Mouse (Mus musculus) thymus, postnatal 4 days (tissue): Measurements from ENCODE around the gene Hsbp1.
"Not testable (repeated sequence)": the region's sequence is repeated elsewhere in the genome, so short reads cannot be mapped to it uniquely, and the experiment has no call there.

Experiments used
- DNase-seq: peaks from one replicate; pipeline ENCODE4 v3.0.0; 2021

Hsbp1 gene

DNA sequence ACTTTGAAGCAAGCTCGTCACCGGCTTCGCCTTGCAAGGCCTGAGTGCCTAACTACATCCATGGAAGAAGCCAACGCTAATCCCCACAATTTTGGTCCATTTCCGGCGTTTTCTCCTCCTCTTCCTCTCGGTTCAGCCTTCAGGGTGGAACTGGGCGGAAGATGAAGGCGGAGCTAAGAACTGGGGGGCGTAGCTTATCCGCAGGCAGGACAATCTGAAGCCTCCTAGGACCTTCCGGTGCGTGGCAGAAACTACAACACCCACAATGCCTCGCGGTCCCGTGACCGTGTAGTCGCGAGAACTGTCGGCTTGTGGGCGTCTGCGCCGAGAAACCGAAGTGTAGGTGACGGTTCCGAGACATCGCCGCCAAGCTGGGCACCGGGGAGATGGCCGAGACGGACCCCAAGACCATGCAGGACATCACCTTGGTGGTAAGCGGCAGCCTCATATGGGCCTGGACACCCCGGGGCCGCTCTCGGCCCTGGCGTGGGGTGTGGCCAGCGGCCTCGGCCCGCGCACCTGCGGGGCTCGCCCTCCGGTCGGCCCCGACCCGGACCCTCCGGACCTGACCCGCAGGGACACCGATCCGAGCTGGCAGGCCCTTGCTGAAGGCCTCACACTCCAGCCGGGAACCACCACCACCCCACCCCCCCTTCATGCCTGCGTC, at the start of gene Hsbp1:
Hsbp1 (plus strand) TSS at position 299 of the 667 bp plus-strand sequence.
- peak; percentile 98 for DNase-seq

DNA sequence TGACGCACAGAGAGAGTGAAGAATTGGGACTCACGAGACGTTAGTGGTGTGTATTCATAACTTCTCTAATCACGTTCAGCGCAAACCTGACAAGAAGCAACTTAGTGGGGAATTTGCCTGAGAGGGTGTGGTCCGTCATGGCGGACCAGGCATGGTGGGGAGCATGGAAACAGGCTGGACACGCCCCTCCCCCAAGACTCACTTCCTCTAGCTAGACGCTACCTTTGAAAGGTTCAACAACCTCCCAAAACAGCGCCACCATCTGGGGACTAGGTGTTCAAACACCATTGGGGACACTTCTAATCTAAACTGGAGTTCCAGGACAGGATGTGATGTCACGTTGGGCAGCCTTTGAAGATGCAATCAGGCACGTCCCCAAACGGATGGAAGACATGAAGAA, 48.8 kb upstream of the Hsbp1 start:
- no peak for DNase-seq

DNA sequence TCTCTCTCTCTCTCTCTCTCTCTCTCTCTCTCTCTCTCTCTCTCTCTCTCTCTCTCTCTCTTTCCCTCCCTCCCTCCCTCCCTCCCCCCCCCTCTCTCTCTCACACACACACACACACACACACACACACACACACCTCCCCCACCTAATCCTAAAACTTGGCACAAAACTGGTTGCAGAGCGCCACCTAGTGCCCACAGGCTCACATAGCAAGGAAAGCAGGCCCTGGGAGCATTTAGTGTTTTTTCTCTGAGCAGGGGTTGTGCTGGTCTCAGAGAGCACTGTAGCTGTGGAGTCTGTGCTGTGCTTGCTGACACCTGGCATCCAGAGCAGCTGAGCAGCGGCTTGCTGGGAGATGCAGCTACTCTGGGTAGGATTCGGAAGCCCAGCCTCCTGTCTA, 46.5 kb upstream of the Hsbp1 start:
- DNase-seq = peak; percentile 53

DNA sequence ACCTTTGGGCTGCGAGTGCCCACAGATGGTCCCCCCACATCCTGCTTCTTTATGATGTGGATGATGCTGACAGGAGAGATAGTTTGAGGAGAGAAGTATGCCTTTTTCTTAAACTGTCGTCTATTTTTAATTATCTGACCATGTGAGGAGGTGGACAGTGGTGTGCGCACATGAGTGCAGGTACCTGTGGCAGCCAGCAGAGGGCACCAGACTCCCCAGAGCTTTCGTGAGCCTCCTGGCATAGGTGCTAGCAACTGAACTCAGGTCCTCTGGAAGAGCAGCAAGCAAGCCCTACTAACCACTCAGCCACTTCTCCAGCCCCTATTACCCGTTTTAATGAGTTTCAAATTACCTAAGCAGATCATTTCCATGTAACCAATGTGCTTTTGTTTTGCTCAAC, 44.0 kb upstream of the Hsbp1 start:
- no peak for DNase-seq

DNA sequence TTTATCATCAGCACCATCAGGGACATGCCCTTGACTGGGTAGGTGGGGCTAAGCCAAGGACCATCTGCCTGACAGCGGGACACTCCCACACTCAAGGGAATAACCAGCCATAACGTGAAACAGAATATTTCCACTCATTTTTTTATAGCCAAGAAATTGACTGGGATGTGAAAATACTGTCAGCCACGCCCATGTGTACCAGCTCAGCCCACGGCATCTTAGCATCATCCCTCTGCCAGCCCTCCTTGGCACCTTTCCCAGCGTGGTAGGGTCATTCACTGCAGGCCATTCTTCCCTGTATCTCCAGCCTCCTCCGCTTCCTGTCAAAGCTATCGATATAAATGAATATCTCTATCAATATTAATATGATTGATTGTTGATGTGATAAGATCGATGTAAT, 40.1 kb upstream of the Hsbp1 start:
- no peak for DNase-seq

DNA sequence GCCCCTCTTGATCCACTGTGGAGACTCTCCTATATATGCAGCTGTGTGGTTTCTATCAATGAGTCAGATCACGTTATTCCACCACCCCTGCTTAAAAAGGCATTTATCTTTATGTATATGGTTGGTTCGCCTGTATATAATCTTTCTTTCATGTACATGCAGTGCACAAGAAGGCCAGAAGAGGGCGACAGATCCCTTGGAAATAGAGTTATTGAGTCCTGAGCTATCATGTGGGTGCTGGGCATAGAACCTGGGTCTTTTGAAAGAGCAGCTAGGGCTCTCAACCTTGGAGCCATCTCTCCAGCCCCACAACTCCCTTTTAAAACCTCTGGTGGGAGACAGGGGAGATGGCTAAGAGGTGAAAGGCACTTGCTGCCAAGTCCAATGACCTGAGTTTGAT, 32.9 kb upstream of the Hsbp1 start:
- DNase-seq = peak; percentile 60

DNA sequence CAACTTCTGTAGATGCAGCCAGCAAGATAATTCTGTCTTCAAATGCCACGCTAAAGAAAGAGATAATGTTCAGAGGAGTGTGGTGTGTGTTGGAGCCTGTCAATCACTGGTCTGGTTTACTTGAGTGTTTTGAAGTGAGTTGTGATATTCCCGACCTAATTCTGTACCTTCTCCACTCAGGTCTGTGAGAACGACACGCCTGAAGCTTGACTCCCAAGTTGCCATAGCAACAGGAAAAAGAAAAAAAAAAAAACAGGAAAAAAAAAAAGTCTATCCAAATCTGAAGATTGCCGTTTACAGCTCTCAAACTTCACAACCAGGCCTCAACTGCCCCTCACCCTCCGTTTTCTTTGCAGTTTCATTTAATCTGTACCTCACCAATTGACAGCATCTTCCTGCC, 21.1 kb upstream of the Hsbp1 start:
- no peak for DNase-seq

DNA sequence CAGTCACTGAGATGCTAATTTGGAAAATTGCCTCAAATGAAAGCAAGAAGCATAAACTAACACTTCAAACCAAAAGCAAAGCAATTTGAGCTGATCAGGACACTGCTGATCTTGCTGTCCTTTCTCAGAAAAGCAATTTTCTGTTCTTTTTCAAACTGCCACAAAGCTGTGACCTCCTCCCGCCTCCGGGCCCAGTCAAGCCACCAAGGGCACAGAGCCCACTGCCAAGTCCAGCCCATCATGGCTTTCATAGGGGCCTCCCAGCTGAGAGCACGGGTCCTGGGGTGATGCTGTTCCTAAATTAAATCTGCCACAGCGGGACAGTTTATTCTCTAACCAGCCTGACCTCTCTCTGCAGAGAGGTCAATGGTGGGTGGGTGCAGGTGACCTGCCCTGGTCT, 4.7 kb upstream of the Hsbp1 start:
- DNase-seq = no peak

DNA sequence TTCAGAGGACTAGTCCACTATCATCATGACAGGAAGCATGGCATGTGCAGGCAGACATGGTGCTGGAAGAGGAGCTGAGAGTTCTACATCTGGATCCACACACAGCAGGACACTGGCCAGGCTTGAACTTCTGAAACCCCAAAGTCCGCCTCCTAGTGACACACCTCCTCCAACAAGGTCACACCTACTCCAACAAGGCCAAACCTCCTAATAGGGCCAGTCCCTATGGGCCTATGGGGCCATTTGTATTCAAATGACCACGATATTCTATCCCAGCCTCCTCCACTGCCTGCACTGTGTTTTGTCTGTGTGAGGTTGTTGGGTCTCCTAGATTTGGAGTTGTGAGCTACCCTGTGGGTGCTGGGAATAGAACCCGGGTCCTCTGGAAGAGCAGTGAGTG, 682 bp upstream of the Hsbp1 start:
- DNase-seq = no peak

DNA sequence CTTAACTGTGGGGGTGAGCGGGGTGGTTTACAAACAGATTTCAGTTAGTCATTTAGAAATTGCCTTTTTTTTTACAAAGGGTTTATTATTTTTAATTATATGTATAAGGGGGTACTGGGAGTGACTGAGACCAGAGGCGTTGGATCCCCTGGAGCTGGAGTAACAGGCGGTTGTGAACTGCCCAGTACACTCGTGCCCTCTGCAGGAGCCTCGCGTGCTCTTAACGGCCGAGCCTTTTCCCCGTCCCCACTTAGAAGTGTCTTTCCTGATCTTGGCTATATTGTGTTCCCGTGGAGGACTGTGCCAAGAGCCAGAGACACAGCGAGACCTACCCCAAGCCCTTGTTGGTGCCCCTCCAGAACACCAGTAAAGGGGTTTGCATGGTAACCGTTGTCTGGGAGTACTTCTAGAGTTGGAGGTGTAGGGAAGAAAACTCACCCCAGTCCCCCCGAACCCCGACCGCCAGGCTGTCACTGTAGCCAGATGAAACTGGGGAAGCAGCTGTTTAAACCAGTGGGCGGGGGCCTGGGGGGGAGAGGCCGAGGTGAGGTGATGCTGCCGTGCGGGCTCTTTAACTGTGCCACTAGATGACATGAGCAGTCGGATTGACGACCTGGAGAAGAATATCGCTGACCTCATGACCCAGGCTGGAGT, 868 bp downstream of the Hsbp1 start:
- peak; percentile 39 for DNase-seq

DNA sequence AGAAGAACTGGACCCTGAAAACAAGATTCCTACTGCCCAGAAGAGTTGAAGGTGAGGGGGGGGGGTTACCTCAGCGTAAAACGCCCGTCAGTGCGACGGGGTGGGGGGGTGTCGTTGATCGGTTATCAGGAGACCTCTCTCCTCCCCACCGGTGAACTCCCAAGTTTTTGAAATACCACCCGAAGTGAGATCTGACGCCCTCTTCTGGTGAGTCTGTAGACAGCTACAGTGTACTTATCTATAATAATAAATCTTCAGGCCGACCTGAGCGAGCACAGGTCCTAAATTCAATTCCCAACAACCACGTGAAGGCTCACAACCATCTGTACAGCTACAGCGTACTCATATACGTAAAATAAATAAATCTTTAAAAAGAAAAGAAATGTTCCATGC, 1.4 kb downstream of the Hsbp1 start:
- peak; percentile 31 for DNase-seq

DNA sequence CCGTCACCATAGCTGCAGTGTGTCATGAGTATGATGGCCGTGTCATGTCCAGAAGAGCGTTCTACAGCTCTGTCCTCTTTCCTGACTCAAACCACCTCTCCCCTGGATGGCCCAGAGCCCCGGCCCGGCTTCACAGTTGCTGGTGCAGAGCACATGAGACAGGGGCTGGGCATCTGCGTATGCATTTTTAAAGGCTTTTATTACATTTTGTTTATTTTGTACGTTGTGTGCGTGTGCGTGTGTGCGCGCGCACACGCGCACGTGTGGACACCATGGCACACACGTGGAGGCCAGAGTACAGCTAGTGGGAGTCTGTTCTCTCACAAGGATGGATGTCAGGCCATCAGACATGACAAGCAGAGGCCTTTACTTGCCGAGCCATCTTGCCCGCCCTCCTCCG, 7.4 kb downstream of the Hsbp1 start:
- DNase-seq = no peak

DNA sequence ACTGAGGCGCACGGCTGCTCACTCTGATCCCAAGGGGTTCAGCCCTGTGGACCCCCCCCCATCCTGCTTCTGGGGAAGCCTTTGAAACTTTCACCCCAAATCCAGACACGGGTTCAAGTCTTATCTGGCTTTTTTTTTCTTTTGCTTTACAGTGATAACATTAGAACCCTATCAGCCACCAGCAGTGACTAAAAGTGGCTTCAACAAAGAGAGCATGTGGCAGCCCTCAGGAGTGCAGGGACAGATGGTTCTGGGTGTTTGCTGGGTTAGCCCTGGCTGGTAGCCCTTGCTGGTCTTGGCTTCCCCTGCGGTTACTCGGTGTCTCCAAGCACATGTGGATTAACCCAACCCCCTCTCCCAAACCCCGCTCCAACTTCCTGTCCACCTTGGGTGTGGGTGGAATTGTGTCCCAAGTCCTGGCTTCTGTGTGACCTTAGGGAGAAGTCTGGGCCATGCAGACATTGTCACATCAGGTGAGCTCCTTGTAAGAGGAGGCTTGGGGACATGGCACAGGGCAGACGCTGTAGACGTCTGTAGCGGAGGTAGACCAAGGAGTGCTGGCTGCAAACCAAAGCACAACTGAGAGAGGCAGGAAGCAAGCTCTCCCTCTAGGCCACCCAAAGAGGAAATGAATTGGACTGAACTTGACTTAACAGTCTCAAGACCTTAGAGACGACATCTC, 8.8 kb downstream of the Hsbp1 start:
- DNase-seq = no peak

DNA sequence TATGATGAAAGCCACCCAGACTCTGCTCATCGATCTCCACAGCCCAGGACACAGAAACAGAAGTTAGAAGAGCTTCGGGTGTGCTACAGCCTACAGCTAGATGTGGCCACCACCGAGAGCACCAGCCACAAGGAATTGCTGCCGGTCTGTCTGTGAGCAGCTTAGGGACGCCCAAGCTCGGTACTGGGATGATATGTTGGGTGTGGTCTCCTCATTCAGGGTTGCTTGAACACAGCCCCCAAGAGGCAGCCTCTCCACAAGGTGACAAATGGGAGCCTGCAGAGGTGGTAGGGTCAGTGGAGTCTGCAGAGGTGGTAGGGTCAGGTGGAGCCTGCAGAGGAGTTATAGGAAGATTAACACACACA, 9.4 kb downstream of the Hsbp1 start:
- DNase-seq = no peak

DNA sequence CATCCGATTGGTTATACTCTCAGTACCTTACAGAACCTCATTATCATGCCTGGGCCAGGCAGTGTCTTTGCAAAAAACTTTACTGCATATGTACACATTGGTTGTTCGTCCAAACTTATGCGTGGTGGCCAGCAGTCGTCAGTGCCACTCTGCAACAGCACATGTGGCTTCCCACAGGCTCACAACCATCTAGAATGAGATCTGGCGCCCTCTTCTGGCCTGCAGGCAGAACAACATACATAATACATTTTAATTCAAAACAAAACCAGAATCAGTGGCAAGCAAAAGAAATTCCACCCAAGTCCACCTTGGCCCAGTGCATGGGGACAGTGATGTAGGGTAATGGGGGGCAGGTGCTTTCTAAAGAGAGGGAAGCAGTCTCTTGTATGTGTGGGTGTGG, 12.3 kb downstream of the Hsbp1 start:
- DNase-seq = peak; percentile 45

DNA sequence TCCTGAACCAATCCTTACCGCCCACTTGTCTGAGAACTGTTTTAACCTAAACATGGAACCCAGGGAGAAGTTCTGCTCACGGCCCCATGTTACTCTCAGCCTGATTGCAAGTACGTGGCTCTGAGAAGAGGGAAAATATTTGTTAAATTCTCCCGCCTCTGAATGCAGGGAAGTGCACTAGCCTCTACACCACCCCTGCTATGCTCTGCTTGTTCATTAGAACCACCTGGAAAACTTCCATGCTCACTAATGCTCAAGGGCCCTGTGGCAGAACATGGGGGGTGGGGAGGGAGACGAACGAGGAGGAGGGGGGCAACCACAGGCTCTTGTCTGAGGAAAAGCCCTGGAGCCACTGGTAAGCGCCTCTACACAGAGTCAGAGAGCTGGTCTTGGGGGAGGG, 13.9 kb downstream of the Hsbp1 start:
- DNase-seq = no peak

DNA sequence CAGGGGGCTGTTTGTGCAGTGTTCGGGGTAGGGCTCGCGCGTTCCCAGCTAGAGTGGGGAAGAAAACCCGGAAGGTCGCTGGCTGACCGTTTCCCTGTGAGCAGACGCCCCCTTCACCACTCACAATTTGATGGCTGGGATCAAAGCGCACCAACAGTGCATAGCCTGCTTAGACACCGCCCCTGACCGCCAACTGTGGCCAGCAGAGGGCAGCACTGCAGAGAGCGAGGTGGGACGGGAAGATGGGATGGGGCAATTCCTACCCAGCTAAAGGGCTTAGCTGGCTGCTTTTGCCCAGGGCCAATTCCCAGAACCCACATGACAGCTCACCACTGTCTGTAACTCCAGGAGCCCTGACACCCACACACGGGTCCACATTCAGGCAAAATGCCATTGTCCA, 14.5 kb downstream of the Hsbp1 start:
- peak; percentile 88 for DNase-seq

DNA sequence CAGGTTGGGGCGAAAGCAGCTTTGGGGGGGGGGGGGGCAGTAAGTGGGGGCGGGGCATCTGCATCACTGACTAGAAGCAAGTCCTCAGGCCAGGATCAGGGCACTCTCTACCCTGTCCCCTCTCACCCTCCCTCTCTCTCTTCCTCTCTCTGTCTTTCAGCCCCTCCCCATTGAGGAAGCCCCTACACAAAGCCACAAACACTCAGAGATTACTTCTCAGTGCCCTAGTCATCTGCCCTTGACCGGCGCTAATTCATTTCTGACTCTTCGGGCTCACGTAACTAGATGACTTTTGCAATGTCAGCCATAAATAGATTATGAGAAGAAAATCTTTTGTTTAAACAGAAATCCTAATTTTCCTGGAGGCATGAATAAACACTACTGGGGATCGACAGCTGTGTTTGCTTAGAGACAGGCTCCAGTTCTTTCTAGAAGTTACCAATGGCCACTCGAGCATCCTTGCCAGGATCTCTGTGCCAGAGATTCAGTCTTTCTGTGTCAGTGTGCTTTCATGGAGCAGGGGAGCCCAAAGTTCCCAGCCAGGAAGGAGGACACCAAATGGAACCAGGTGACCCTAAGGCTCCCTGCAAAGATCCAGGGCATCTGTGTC, 16.5 kb downstream of the Hsbp1 start:
- DNase-seq = no peak

DNA sequence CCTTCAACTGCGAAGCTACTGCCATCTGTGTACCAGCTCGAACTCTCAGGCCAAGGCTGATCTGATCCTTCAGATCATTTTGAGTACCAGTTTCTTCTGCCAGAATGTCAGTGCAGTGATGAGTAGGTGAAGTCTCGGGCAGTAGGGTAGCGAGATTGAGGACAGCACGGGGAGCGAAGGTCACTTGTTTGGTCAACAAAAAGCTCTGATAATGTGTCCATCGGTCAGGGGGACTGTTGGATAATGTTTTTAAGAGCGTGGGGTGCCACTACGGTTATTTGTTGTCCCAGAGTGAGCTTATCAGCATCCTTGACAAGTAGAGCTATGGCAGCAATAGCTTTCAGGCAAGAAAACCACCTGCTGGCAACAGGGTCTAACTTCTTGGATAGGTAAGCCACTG, 30.4 kb downstream of the Hsbp1 start:
- DNase-seq = not testable (repeated sequence)

DNA sequence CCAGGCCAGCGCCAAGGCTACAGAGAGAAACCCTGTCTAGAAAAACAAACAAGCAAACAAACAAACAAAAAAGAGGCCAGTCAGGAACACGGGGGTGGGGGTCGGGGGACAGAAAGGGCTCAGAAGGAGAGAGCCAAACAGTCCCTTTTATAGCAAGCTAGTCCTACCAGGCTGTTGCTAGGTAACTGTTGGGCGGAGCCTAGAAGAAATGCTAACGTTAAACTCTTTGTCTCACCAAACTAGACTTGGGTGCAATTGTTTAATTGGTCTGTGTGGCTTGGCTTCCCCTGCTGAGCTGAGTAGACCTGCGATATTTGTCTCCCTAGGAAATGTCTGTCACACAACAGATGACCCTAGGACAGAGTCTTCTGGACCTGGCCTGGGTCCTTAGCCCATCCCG, 34.2 kb downstream of the Hsbp1 start:
- no peak for DNase-seq

DNA sequence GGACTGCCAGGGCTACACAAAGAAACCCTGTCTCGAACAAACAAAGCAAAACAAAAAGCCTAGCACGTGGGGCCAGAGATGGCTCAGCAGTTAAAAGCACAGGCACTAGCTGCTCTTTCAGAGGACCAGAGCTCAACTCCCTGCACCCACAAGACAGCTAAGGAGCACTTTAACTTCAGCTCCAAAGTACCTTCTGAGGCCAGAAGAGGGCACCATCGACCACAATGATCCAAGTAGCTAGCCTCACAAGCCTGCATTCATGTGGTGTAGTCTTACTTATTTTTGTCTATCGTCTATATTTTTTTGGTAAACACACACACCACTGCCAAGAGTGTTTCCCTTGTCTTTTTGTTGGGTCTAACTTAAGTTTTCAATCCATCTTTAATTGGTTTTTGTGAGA, 36.3 kb downstream of the Hsbp1 start:
- DNase-seq = peak; percentile 63

DNA sequence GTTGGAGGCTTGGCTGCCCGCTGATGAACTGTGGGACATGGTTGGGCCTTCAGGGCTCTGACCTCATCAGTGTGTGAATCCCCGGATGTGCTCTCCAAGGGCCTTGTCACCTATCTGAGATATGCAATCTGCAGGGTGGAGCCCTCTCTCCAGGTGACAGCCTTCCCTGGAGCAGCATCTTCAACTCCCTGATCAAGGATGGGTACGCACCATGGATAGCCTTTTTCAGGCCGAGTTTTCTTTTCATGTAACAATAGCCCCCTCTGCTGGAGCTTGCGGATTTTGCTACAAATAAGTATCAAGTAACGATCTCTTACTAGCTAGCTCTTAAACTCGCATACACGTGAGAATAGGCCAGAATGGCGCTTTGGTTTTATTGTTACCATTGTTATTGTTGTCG, 40.2 kb downstream of the Hsbp1 start:
- DNase-seq = peak; percentile 73

DNA sequence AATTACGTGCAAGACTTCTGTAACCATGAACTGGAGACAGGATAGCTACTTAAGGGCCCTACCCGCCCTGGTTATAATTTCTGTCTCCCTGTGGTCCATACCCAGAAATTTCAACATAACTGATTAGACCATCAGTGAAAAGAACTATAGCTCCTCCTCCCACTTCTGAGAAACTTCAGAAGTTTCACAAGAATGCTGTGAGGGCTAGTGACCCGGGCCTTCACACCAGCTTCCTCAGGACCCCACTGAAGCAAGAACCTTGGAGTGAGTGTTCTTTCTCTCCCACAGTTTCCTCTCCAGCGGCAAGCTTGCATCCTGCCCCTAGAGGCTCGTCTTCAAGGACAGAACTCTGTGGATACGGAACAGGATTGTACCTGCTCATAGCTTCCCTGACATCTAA, 41.6 kb downstream of the Hsbp1 start:
- no peak for DNase-seq

DNA sequence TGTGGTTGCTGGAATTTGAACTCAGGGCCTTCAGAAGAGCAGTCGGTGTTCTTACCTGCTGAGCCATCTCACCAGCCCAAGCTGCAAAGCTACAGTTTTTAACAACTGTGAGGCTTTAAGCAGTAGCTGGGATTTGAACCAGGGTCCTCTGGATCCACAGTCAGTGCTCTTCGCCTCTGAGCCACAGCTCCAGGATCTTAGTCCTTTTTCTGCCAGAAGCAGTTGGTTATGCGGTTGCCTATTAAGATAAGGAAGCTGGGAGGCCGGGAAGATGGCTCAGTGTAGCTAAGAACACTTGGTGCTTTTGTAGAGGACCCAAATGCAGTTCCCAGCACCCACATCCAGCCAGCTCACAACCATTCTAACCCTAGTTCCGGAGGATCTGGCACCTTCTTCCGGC, 42.7 kb downstream of the Hsbp1 start:
- DNase-seq = no peak
